Mouse (Mus musculus): ENCODE measurements around the gene Tmem126b. TPM values are rescaled to one million over a fixed set of nuclear protein-coding genes. Genes with fewer than 3 reads are reported as not detected.
A peak's percentile ranks its signal among the peaks of the same experiment; 100 is the strongest.

Gene Tmem126b
- polyA plus RNA-seq, 1 experiment from 2014 or later, result 38.3 TPM

GRCm38 (mm10) chr7:90444206-90444605 lies 31.6 kb downstream of the Tmem126b start:
- DNase-seq (ENCODE audit: low spot score), result no peak

DNA sequence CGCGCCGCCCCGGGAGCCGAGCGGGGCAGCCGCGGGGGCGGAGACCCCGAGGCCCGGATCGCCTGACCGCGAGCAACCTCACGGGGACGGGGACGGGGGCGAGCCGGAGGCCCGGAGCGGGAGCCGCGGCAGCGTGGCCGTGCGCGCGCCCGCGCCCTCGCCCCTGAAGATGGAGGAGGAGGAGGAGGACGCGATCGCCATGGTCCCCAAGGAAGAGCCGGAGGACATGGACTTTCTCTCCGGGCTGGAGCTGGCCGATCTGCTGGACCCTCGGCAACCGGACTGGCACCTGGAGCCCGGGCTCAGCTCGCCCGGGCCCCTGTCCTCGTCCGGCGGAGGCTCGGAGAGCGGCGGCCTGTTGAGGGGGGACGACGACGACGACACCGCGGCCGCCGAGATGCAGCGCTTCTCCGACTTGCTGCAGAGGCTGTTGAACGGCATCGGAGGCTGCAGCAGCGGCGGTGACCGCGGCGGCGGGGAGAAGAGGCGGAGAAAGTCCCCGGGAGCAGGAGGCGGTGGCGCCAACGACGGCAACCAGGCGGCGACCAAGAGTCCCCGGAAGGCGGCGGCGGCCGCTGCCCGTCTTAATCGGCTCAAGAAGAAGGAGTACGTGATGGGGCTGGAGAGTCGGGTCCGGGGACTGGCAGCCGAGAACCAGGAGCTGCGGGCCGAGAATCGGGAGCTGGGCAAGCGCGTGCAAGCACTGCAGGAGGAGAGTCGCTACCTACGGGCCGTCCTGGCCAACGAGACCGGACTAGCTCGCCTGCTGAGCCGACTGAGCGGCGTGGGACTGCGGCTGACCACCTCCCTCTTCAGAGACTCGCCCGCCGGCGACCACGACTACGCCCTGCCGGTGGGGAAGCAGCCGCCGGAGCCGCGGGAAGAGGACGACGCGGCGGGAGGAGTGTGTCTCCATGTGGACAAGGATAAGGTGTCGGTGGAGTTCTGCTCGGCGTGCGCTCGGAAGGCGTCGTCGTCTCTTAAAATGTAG lies 32.4 kb downstream of the Tmem126b start:
- Histone ChIP-seq H3K9me3 (no peaks in the 10 kb centered on the region), H3K4me1 (replicated peaks) (peaks cover 13% of the 10 kb centered on the region), H3K4me3 (peak overlapping the region; percentile 98), H3K27me3 (ENCODE audit: insufficient read depth, poor library complexity, severe bottlenecking) (no peaks in the 10 kb centered on the region), H3K27ac (peak overlapping the region; percentile 100), H3K36me3 (peaks cover 17% of the 10 kb centered on the region)
- DNase-seq (ENCODE audit: low spot score), result peak; percentile 76
- under 1% methylated on average over 123 of the region's 123 CpGs for WGBS

More at GRCm38 (mm10) chr7:90444206-90444605, 31.6 kb downstream of the Tmem126b start:
- Histone ChIP-seq H3K36me3 (peaks cover 25% of the 10 kb centered on the region), H3K9me3 (no peaks in the 10 kb centered on the region), H3K27ac (peak overlapping the region; percentile 100), H3K27me3 (ENCODE audit: insufficient read depth, poor library complexity, severe bottlenecking) (no peaks in the 10 kb centered on the region), H3K4me1 (replicated peaks) (peaks cover 13% of the 10 kb centered on the region), H3K4me3 (peak overlapping the region; percentile 98)
- WGBS, result under 1% methylated on average over 6 of the region's 6 CpGs

- Histone ChIP-seq H3K4me3 (peak within 1 kb of the TSS; percentile 98), H3K27me3 (ENCODE audit: insufficient read depth, poor library complexity, severe bottlenecking) (no peaks in the 10 kb centered on the region), H3K9me3 (no peaks in the 10 kb centered on the region), H3K36me3 (peaks cover 9% of the 10 kb centered on the region), H3K27ac (peak within 1 kb of the TSS; percentile 100), H3K4me1 (replicated peaks) (peaks cover 13% of the 10 kb centered on the region)
- WGBS, result under 1% methylated on average over 53 of the region's 54 CpGs
- peak; percentile 96 for DNase-seq (ENCODE audit: low spot score)
Measured at GRCm38 (mm10) chr7:90442518-90443080, 33.2 kb downstream of the Tmem126b start, which contains the start of gene Crebzf. TSS of gene Crebzf (plus strand) at chr7:90442729.

DNA sequence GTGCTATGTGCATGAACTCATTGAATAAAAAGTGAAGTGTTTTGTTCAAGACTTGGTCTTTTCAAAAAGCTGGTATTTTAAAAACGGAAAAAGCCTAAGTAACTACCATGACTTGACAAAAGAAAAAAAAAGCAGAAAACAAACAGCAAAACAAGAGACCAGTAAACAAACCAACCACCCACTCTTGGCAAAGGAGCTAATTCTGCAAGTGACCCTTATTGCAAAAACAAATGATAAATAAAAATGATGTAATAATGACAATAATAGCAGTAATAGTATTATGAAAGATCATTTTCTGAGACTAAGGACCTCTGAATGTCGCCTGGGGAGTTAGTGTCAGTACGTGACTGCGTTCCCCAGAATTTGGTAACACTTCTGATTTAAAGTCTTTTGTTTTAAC lies 33.7 kb downstream of the Tmem126b start:
- Histone ChIP-seq H3K27me3 (ENCODE audit: insufficient read depth, poor library complexity, severe bottlenecking) (no peaks in the 10 kb centered on the region), H3K4me1 (replicated peaks) (peaks cover 13% of the 10 kb centered on the region), H3K9me3 (no peaks in the 10 kb centered on the region), H3K36me3 (peaks cover 4% of the 10 kb centered on the region), H3K4me3 (peak overlapping the region; percentile 98), H3K27ac (peak overlapping the region; percentile 100)
- WGBS, result 13% methylated on average over 4 of the region's 4 CpGs
- no peak for DNase-seq (ENCODE audit: low spot score)

DNA sequence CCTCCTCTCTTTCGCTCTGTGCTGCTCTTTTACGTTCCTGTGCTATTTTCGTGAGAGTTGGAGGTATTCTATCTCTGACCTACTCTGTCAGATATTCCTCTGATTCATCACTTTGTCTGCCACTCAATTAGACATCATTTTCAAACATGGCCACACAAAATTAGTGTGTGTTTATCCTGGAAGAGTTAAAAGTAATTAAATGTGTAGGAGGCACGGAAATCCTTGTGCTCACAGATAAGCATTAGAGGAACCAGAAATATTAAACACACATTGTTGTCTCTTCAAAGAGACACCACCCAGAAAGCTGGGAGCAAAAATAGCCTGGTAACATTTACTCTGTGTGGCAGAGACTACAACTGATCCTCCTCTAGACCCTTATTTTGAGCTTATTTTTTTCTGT lies 35.8 kb downstream of the Tmem126b start:
- Histone ChIP-seq H3K9me3 (no peaks in the 10 kb centered on the region), H3K27me3 (ENCODE audit: insufficient read depth, poor library complexity, severe bottlenecking) (no peaks in the 10 kb centered on the region), H3K36me3 (no peaks in the 10 kb centered on the region), H3K4me3 (no peak overlapping the region), H3K27ac (no peak overlapping the region), H3K4me1 (replicated peaks) (peaks cover 4% of the 10 kb centered on the region)
- WGBS, result 91% methylated on average over 4 of the region's 4 CpGs
- DNase-seq (ENCODE audit: low spot score), result no peak

DNA sequence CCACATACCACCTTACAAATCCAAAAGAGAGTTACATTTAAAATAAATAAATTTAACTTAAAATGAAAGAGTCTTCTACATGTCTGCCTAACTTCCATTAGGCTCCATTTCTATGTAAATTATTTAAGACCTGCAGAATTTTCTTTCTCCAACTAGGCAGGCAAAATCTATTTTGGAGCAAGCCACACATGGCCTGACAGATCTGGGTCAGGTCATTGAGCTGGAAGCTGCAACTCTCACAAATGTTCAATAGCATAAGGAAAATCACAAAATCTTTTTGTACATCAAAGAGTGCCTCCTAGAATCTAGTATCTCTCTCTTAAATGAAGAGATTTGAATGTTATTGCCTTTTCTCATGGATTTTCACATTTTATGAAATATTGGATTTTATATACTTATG lies 43.6 kb downstream of the Tmem126b start:
- H3K4me3 ChIP-seq, result no peak overlapping the region
- H3K27ac ChIP-seq, result no peak overlapping the region
- no peaks in the 10 kb centered on the region for H3K27me3 ChIP-seq (ENCODE audit: insufficient read depth, poor library complexity, severe bottlenecking)
- no peaks in the 10 kb centered on the region for H3K36me3 ChIP-seq
- peaks cover under 1% of the 10 kb centered on the region; the same call in 1 of the 2 replicates for H3K4me1 ChIP-seq (replicated peaks)
- H3K9me3 ChIP-seq, result no peaks in the 10 kb centered on the region
- DNase-seq (ENCODE audit: low spot score), result no peak

DNA sequence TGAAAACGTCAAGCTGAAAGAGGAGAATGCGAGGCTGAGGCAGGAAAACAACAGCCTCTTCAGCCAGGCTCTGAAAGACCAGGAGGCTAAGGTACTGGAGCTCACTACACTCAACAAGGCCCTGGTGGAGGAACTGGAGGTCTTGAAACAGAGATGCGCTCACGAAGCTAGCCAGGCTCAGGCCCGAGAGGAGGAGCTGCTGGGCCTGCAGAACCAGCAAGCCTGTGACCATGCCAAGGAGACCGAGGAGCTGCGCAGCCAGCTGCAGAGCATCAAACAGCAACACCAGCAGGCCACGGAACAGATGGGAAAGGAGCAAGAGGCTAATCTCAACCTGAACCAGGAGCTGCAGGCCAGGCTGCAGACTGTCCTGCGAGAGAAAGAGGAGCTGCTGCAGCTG lies 48.8 kb downstream of the Tmem126b start:
- 68% methylated on average over 9 of the region's 9 CpGs for WGBS
- H3K36me3 ChIP-seq, result no peaks in the 10 kb centered on the region
- H3K27me3 ChIP-seq (ENCODE audit: insufficient read depth, poor library complexity, severe bottlenecking), result no peaks in the 10 kb centered on the region
- H3K4me3 ChIP-seq, result peak overlapping the region; percentile 44
- H3K27ac ChIP-seq, result no peak overlapping the region
- no peaks in the 10 kb centered on the region for H3K9me3 ChIP-seq
- peaks cover 7% of the 10 kb centered on the region for H3K4me1 ChIP-seq (replicated peaks)
- no peak for DNase-seq (ENCODE audit: low spot score)

DNA sequence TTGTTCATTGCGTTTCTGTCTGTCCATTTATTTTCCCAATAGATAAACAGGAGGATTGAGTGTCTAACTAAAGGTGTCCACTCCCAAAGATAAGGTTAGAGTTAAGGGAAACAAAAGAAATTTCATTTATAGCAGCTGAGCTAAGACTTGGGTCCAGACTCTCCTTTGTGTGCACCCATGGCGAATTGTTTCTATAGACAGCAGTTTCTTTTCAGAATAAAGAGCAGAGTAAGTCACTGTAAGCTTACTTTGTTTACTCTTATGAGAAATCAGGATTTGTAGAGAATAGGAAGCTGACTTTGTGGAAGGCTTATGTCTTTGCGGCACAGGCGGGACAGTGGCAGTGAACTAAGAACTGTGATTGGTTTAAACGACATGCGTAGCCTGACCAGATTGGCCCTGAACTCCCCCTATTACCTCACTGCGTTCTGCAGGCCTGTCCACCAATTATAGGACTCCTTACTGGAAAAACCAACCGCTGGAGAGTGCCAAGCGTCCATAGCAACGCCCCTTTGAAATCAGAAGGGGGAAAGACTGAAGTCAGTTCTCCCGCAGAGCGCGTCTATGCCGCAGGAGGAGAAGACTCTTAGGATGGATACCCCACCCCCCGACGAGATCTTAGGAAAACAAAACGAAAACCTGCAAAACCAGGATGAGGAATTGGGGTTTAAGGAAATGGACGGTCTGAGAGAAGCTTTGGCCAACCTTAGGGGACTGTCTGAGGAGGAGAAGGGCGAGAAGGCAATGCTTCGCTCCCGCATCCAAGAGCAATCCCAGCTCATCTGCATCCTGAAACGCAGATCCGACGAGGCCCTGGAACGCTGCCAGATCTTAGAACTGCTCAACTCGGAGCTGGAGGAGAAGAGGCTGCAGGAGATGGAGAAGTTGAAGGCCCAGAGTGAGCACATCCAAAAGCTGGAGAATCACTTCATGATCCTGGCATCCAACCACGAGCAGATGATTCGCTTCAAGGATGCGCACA lies 49.5 kb downstream of the Tmem126b start, which contains the start of gene Ccdc89:
Ccdc89 (plus strand) TSS at position 558 of the 982 bp plus-strand sequence.
- Histone ChIP-seq H3K4me1 (replicated peaks) (peaks cover 7% of the 10 kb centered on the region), H3K4me3 (peak within 1 kb of the TSS; percentile 44), H3K27me3 (ENCODE audit: insufficient read depth, poor library complexity, severe bottlenecking) (no peaks in the 10 kb centered on the region), H3K36me3 (no peaks in the 10 kb centered on the region), H3K9me3 (no peaks in the 10 kb centered on the region), H3K27ac (peak within 1 kb of the TSS; percentile 72)
- WGBS, result 23% methylated on average over 29 of the region's 29 CpGs
- DNase-seq (ENCODE audit: low spot score), result peak; percentile 81

Other genes starting within 250 kb of the Tmem126b start
- not detected in 2 replicates for gene Ccdc83, start 210.2 kb downstream of the Tmem126b start, polyA plus RNA-seq (2016; fragmentation: Nextera tagmentation; extraction: Ambion mirVana)
- 2.7 and 2.9 TPM in 2 replicates for gene Sytl2, start 173.7 kb downstream of the Tmem126b start, polyA plus RNA-seq (2016; fragmentation: Nextera tagmentation; extraction: Ambion mirVana)
- 2.3 and 2.6 TPM in 2 replicates for gene Ccdc89, start 49.4 kb downstream of the Tmem126b start, polyA plus RNA-seq (2016; fragmentation: Nextera tagmentation; extraction: Ambion mirVana)
- gene Crebzf, start 33.3 kb downstream of the Tmem126b start, polyA plus RNA-seq (2016; fragmentation: Nextera tagmentation; extraction: Ambion mirVana), result 23.6 and 28.7 TPM in 2 replicates
- 127 and 132 TPM in 2 replicates for gene Tmem126a, start 18.8 kb downstream of the Tmem126b start, polyA plus RNA-seq (2016; fragmentation: Nextera tagmentation; extraction: Ambion mirVana)
- 1.00 and 2.2 TPM in 2 replicates for gene Dlg2, start 671 bp upstream of the Tmem126b start, polyA plus RNA-seq (2016; fragmentation: Nextera tagmentation; extraction: Ambion mirVana)